Mouse (Mus musculus) lung, embryonic 14.5 days (tissue): ENCODE data around the gene Nat8f4. TPM values are rescaled to one million over a fixed set of nuclear protein-coding genes. Genes with fewer than 3 reads are reported as not detected.
"Not testable (repeated sequence)": the region's sequence is repeated elsewhere in the genome, so short reads cannot be mapped to it uniquely, and the experiment has no call there.

ENCODE experiments used
- ATAC-seq: fragments of 200-750 bp; cut with Nextera tagmentation; 2 replicates; pipeline ENCODE4 v1.8.0; 2017; ENCODE audit warnings: mild to moderate bottlenecking, moderate TSS enrichment, moderate library complexity; ENCODE audit not compliant: insufficient read depth
- DNase-seq: peaks from one replicate; pipeline ENCODE4 v3.0.0-alpha.2; 2015
- H3K27ac ChIP-seq: fragments of 300-500 bp; sonication (generic); 2 replicates; pipeline ENCODE4 v1.5.1; 2014; ENCODE audit warnings: low read depth, mild to moderate bottlenecking, moderate library complexity
- H3K27me3 ChIP-seq: fragments of 300-500 bp; sonication (generic); 2 replicates; pipeline ENCODE4 v1.6.1; 2014; ENCODE audit warnings: low read length, control low read depth; ENCODE audit not compliant: insufficient read depth
- H3K36me3 ChIP-seq: fragments of 300-500 bp; sonication (generic); 2 replicates; pipeline ENCODE4 v1.6.1; 2014; ENCODE audit warnings: control low read depth; ENCODE audit not compliant: insufficient read depth
- H3K4me1 ChIP-seq: fragments of 300-500 bp; sonication (generic); 2 replicates; pipeline ENCODE4 v1.6.1; 2014; ENCODE audit warnings: antibody characterized with exemption, control low read depth; ENCODE audit not compliant: insufficient read depth
- H3K4me2 ChIP-seq: fragments of 300-500 bp; sonication (generic); 2 replicates; pipeline ENCODE4 v1.6.1; 2014; ENCODE audit warnings: mild to moderate bottlenecking
- H3K4me3 ChIP-seq: fragments of 300-500 bp; sonication (generic); 2 replicates; pipeline ENCODE4 v1.5.1; 2014; ENCODE audit warnings: low read depth, low read length
- H3K9ac ChIP-seq: fragments of 300-500 bp; sonication (generic); 2 replicates; pipeline ENCODE4 v1.6.1; 2014
- H3K9me3 ChIP-seq: fragments of 300-500 bp; sonication (generic); 2 replicates; pipeline ENCODE4 v1.6.1; 2016; ENCODE audit warnings: low read depth, low read length, control low read depth
- CTCF ChIP-seq: IDR thresholded peaks from 2 replicates; pipeline ENCODE4 v1.5.1; 2016; ENCODE audit warnings: antibody characterized with exemption, low read depth
- WGBS: fragments of 180-500 bp; shearing (Covaris S2); extraction: QIAGEN DNeasy Blood & Tissue Kit; methylation state at CpG from one replicate; pipeline ENCODE4 v1.1.7; 2014; 5-methylcytosine and 5-hydroxymethylcytosine counted together
- polyA plus RNA-seq: library from polyadenylated mRNA; unstranded; fragments of >200 nt; fragmentation: Nextera tagmentation; extraction: Ambion mirVana; gene quantifications from 2 replicates; pipeline ENCODE4 v1.2.1, GENCODE M21; 2014

The Nat8f4 gene
- polyA plus RNA-seq, 1 experiment from 2014 or later: 4.9 TPM

DNA sequence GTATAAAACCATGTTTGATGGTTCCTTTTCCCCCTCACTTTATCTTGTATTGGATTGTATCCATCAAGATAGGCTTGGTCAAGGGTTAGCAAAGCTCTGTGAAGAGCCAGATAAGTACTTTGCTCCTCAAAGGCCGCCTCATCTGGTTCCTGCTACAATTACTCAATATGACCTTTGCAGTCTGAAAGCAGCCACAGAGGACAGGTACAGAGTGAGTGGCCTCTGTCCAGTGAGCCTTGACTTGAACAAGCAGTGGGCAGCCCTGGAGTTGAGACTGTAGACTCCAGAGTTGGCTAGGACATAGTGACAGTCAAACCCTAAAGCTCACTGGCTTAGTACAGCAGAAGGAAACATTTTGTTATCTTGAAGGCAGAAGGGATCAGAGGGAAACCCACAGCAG is 24.6 kb upstream of the Nat8f4 start:
- Histone ChIP-seq H3K36me3 (peaks cover 47% of the 10 kb centered on the region), H3K27me3 (no peaks in the 10 kb centered on the region), H3K27ac (no peak overlapping the region), H3K9ac (no peak overlapping the region), H3K9me3 (no peaks in the 10 kb centered on the region), H3K4me2 (no peak overlapping the region), H3K4me3 (no peak overlapping the region), H3K4me1 (no peaks in the 10 kb centered on the region)
- DNase-seq (no peak), ATAC-seq (no peak)
- WGBS: 67% methylated on average over 1 of the region's 1 CpGs
- no peak for TF ChIP-seq CTCF

GRCm38 (mm10) chr6:85927476-85928464 is 23.1 kb upstream of the Nat8f4 start:
- Histone ChIP-seq H3K36me3 (peaks cover 51% of the 10 kb centered on the region), H3K27ac (no peak overlapping the region), H3K4me2 (no peak overlapping the region), H3K9ac (no peak overlapping the region), H3K27me3 (no peaks in the 10 kb centered on the region), H3K9me3 (no peaks in the 10 kb centered on the region), H3K4me3 (no peak overlapping the region), H3K4me1 (no peaks in the 10 kb centered on the region)
- no peak for ATAC-seq
- DNase-seq: no peak
- TF ChIP-seq CTCF: no peak
- 83% methylated on average over 9 of the region's 9 CpGs for WGBS

DNA sequence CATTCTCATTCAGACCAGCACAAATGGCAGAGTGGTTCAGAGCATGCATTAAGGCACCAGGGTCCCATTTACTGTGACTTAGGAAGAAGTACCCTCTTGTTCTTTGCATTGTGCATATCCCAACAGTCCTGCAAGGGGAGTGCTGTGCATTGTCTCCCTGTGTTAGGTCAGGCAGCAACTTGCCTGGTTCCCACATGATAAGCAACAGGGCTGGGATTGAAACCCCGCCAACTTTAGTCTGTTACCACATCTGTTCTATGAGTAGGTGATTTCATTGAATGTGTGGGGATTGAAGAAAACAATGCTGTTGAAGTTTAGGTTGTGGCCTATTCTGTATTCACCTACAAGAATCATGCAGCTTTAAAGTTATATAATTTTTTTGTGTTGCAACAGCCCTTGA is 22.0 kb upstream of the Nat8f4 start:
- Histone ChIP-seq H3K27ac (no peak overlapping the region), H3K36me3 (peaks cover 56% of the 10 kb centered on the region), H3K9me3 (no peaks in the 10 kb centered on the region), H3K9ac (no peak overlapping the region), H3K4me1 (no peaks in the 10 kb centered on the region), H3K4me2 (no peak overlapping the region), H3K4me3 (no peak overlapping the region), H3K27me3 (no peaks in the 10 kb centered on the region)
- no peak for TF ChIP-seq CTCF
- no peak for DNase-seq
- no peak for ATAC-seq
- WGBS: 85% methylated on average over 1 of the region's 1 CpGs

- Histone ChIP-seq H3K27me3 (no peaks in the 10 kb centered on the region), H3K4me3 (no peak overlapping the region), H3K4me2 (no peak overlapping the region), H3K9ac (no peak overlapping the region), H3K36me3 (peaks cover 49% of the 10 kb centered on the region), H3K27ac (no peak overlapping the region), H3K9me3 (no peaks in the 10 kb centered on the region), H3K4me1 (no peaks in the 10 kb centered on the region)
- 96% methylated on average over 1 of the region's 1 CpGs for WGBS
- DNase-seq (no peak), ATAC-seq (no peak)
- TF ChIP-seq CTCF: no peak
Measured at GRCm38 (mm10) chr6:85923643-85924042, 19.0 kb upstream of the Nat8f4 start.

- Histone ChIP-seq H3K9ac (no peak overlapping the region), H3K9me3 (no peaks in the 10 kb centered on the region), H3K27ac (no peak overlapping the region), H3K4me2 (no peak overlapping the region), H3K4me1 (peaks cover 8% of the 10 kb centered on the region; the same call in 1 of the 2 replicates), H3K36me3 (peaks cover 15% of the 10 kb centered on the region), H3K4me3 (no peak overlapping the region), H3K27me3 (no peaks in the 10 kb centered on the region)
- no peak for TF ChIP-seq CTCF
- DNase-seq (no peak), ATAC-seq (no peak)
- 88% methylated on average over 4 of the region's 4 CpGs for WGBS
Measured at GRCm38 (mm10) chr6:85919401-85919800, 14.7 kb upstream of the Nat8f4 start.

- H3K4me3 ChIP-seq, DNase-seq, H3K4me2 ChIP-seq: not testable (repeated sequence)
Measured at GRCm38 (mm10) chr6:85918341-85918740, 13.7 kb upstream of the Nat8f4 start.

GRCm38 (mm10) chr6:85916596-85916995 is 11.9 kb upstream of the Nat8f4 start:
- Histone ChIP-seq H3K9me3 (no peaks in the 10 kb centered on the region), H3K4me2 (peak overlapping the region; percentile 89), H3K9ac (peak overlapping the region; percentile 71), H3K4me1 (peaks cover 8% of the 10 kb centered on the region; the same call in 1 of the 2 replicates), H3K27ac (peak overlapping the region; percentile 90), H3K4me3 (peak overlapping the region; percentile 63), H3K36me3 (peaks cover 4% of the 10 kb centered on the region; the same call in 1 of the 2 replicates), H3K27me3 (no peaks in the 10 kb centered on the region)
- ATAC-seq: no peak
- WGBS: 80% methylated on average over 6 of the region's 6 CpGs
- DNase-seq: no peak
- no peak for TF ChIP-seq CTCF

More at GRCm38 (mm10) chr6:85918341-85918740, 13.7 kb upstream of the Nat8f4 start:
- peaks cover 13% of the 10 kb centered on the region; the same call in 1 of the 2 replicates for H3K36me3 ChIP-seq
- H3K27me3 ChIP-seq, ATAC-seq, H3K27ac ChIP-seq, H3K4me1 ChIP-seq, H3K9ac ChIP-seq, H3K9me3 ChIP-seq: not testable (repeated sequence)
- 94% methylated on average over 3 of the region's 3 CpGs for WGBS
